Mouse (Mus musculus) cerebellum, postnatal 4 days (tissue): Measurements from ENCODE around the gene Trip12.

Experiments used
- DNase-seq, 2 experiments: peaks; one replicate each; pipeline ENCODE4 v3.0.0; 2022; ENCODE audit warnings: low spot score in 2 of 2, mixed read lengths in 1 of 2

The Trip12 gene

GRCm38 (mm10) chr1:84795335-84795734 lies 45.0 kb downstream of the Trip12 start:
- no peak for DNase-seq

DNA sequence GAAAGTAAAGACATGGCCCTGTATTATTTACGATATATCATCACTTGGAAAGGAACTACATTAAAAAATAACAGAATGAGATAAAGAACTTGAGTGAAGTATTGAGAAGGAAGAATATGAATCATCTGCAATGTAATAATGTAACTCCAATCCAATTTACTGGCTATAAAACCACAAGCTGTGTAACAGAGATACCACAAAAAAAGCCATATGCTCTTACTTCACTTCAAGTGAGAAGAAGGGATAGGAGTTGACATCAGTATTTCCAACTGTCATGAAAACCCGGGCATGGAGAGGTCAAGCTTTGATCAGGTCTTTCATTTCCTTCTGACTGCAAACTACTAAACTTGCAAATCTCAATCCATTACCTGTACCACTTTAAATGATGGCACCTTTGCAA lies 48.9 kb downstream of the Trip12 start:
- DNase-seq = no peak

- no peak for DNase-seq
Measured at GRCm38 (mm10) chr1:84780630-84781029, 59.7 kb downstream of the Trip12 start.

DNA sequence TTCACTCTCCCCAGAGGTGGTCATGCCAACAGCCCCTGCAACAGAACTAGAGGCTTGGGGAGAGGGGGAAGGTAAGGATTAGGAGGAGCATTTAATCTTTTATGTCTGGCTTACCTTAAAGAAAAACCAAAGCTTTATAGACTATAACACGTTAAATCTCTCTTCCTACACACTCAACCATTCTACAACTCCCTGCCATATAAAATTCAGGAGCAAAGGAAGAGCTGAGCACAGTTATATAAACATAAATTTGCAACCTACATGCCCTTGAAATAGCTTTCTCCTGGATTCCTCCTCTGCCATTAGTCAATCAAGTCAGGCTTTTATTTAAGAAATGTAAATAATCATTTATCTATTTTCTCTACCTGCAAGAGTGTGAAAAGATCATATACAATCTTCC lies 62.9 kb downstream of the Trip12 start:
- DNase-seq = no peak

- DNase-seq = no peak
Measured at GRCm38 (mm10) chr1:84758843-84759242, 81.5 kb downstream of the Trip12 start.

DNA sequence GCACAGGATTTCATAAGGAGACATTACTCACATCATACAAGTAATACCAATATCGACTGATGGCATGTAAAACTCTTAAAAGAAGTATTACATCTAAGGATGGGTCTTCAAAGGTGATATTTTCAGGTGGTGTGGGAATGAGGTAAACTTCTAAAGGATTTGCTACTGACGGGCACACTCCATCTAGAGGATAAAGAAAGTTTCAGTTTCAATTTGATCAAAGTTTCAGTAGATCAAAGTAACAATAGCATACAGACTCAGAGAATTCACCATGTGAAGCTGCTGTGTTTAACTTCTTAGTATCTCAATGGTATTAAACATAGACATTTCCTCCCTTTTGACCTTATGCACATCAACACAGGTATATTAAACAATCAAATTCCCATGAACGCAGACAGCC lies 98.2 kb downstream of the Trip12 start:
- no peak for DNase-seq

GRCm38 (mm10) chr1:84740080-84740479 lies 100.2 kb downstream of the Trip12 start:
- DNase-seq = no peak

- no peak for DNase-seq
Measured at GRCm38 (mm10) chr1:84737097-84737496, 103.2 kb downstream of the Trip12 start.

DNA sequence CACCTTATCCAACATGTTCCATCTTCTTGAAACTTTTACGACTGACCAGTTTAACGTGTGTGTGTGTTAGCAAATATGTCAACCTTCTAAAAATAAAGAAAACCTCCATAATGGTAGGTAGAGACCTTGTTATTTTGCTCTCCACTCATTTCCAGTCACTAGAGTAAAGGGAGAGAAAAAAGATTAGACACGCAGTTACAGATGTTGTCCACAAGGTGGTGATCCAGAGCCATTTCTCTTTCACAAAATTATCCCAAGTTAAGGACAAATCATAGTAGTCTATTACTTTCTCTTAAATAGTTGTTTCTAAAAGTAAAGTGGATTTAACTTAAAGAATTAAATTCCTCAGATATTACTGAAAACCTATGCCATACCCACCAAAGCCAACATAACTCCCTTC lies 106.5 kb downstream of the Trip12 start:
- no peak for DNase-seq

DNA sequence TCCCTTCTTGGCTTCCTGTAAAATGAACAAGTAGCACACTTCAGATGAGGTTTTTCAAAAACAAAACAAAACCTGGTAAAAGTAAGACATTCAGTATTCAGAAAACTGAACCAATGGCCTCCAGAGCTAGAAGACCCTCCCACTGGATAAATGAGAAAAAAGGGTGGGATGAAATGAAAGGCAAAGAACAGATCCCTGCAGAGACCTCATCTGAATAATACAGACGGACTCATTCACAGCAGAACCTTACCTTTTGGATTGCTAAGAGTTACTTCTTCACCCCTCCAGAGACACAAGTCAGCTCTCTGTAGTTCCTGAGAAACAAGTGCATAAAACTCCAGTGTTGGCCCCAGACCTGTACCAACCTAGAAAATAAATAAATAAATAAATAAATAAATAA lies 108.6 kb downstream of the Trip12 start:
- no peak for DNase-seq

DNA sequence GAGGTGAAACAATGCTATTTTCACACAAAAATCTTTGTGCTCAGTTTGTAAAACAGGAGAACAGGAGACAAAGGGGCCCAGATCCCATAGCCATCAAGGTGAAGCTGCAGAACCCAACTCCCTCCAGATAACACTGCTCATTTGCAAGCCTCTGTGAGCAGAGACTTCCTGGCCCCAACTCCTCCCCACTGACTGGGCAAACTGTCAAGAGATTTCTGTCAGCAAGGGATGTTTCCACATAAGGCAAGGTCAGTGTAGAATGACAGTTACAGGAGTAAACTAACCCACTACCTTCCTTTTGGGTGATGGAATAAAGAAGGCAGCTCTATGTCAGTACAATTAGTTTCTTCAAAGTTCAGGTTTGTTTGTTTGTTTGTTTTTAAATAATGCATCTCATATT lies 117.5 kb downstream of the Trip12 start:
- DNase-seq = no peak

DNA sequence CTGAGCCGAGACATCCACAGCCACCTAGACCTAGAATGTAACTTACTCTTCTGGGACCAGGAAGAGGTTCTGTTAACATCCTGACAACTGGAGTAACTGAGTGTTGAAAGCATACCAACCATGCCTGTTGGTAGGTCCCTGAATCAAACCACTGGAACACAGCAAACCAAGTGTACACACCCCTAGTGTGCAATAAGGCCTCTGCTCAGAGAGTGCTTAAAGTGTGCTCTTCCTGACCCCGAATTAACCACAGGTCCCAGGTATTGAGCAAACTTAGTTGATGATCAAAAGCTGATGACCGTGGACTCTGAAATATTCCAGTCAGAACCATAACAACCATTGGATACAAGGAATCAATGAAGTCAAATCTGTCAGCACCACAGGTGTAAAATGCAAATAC lies 117.9 kb downstream of the Trip12 start:
- DNase-seq = no peak

- no peak for DNase-seq
Measured at GRCm38 (mm10) chr1:84721942-84722341, 118.4 kb downstream of the Trip12 start.

GRCm38 (mm10) chr1:84709810-84710785 lies 130.2 kb downstream of the Trip12 start:
- peak in 1 of 2 experiments; percentile 50 for DNase-seq

DNA sequence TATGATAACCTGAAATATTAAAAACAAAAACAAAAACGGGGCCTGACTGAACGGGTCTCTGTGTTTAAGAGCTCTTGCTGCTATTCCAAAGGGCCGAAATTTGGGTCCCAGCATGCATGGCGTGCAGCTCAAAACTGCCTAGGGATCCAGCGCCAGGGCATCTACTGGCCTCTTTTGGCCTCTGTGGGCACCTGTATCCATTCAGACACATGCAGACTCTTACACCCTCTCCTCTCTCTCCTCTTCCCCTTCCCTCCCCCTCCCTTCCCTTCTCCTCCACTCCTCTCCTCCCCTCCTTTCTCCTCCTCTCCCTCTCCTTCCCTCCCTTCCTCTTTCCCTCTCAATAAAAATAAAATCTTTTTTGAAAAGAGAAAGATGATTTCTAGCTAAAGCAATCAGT lies 130.9 kb downstream of the Trip12 start:
- DNase-seq = peak in 1 of 2 experiments; percentile 24

- no peak for DNase-seq
Measured at GRCm38 (mm10) chr1:84700254-84700653, 140.1 kb downstream of the Trip12 start.

DNA sequence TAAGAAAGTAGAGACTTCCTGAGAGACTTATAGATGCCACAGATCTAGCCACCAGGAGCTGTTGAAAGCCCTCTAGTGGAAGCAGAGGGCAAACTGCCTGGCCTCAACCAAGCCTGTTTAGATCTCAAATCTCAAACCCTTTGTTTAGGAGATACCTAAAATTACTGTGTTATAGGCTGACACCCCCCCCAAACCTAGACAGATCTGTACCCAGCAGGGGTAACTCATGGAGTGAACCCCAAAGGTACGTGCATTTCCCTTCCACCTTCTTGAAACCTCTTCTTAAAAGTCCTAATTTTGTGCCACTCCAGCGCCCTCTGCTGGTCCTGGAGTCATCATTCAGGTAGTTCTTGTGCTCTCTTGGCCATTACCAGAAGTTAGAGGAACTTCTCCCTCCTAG lies 143.2 kb downstream of the Trip12 start:
- DNase-seq = peak; percentile 42 to 77

- peak; percentile 50 to 72 for DNase-seq
Measured at GRCm38 (mm10) chr1:84695517-84696411, 144.6 kb downstream of the Trip12 start, which contains the start of gene Dner. Gene Dner (minus strand): TSS chr1:84696221.

DNA sequence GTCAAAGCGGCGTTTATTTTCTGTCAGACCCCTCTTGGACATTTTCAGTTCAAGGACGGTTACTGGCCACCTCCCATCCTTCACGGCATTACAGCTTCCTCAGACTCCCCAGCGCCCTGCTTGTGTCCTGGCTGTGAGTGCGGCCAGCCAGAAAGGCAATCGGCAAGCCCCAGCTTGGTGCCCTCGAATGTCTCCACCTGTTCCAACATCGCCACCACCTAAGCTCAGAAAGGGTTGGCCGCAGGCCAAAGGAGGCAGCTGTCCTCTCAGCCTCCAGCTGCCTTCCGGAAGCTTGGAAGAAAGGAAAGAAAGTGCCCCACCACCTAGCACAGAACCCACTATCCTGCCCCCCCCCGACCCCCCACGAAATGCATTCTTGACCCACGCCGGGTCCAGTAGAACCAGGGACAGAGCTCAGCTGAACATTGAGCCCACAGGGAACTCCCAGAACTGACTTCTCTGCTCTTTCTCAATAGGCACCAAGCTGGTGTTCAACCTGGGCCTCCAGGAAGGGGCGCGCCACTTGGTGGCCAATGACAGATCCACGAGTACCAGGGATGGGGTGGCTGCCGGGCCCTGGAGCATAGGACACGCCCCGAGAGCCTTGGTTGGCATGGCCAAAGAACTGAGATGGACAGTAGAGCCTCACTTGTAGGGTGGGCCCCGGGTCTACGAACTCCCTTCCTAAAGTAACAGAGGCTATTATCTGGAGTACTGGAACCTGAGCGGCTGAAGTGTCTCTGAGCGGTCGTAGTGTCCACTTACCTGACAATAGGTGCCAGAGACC lies 145.4 kb downstream of the Trip12 start:
- peak; percentile 51 to 81 for DNase-seq

DNA sequence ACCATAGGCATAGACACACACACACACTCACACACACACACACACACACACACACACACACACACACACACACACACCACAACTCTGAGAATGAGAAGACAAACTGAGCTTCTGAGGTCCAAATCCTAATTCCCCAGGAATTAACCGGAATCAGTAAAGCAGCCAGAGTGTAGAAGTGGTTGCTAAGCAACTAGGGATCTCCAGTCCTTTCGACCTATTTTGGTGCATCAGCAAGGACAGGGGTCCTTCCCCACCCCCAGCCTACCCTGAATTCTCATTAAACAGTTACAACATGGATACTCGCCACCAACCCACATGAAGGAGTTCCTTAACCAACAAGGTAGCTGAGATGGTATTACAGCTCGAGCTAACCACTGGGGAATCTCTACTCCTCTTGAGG lies 162.4 kb downstream of the Trip12 start:
- no peak for DNase-seq
